Mouse (Mus musculus) lung, embryonic 16.5 days (tissue): ENCODE measurements around the gene Zfp366. TPM values are rescaled to one million over a fixed set of nuclear protein-coding genes. Genes with fewer than 3 reads are reported as not detected.
A peak's percentile ranks its signal among the peaks of the same experiment; 100 is the strongest.

Experiments
- ATAC-seq: fragments of 200-750 bp; cut with Nextera tagmentation; 2 replicates; pipeline ENCODE4 v1.8.0; 2017; ENCODE audit warnings: low read depth, mild to moderate bottlenecking, moderate library complexity
- H3K27ac ChIP-seq: fragments of 300-500 bp; sonication (generic); 2 replicates; pipeline ENCODE4 v1.5.1; 2014; ENCODE audit warnings: mild to moderate bottlenecking, control low read depth, low read length
- H3K27me3 ChIP-seq: fragments of 300-500 bp; sonication (generic); 2 replicates; pipeline ENCODE4 v1.6.1; 2014; ENCODE audit warnings: low read depth, low read length, mixed read lengths; ENCODE audit not compliant: control insufficient read depth, insufficient read depth
- H3K36me3 ChIP-seq: fragments of 300-500 bp; sonication (generic); 2 replicates; pipeline ENCODE4 v1.6.1; 2014; ENCODE audit warnings: low read length; ENCODE audit not compliant: control insufficient read depth, insufficient read depth
- H3K4me1 ChIP-seq: fragments of 300-500 bp; sonication (generic); replicated peaks from 2 replicates; pipeline ENCODE4 v1.6.1; 2014; ENCODE audit warnings: low read length, mixed read lengths; ENCODE audit not compliant: control insufficient read depth, insufficient read depth
- H3K4me2 ChIP-seq: fragments of 300-500 bp; sonication (generic); 2 replicates; pipeline ENCODE4 v1.6.1; 2014; ENCODE audit warnings: low read depth, low read length, control low read depth
- H3K4me3 ChIP-seq: fragments of 300-500 bp; sonication (generic); 2 replicates; pipeline ENCODE4 v1.5.1; 2014; ENCODE audit warnings: mild to moderate bottlenecking, low read length, control low read depth
- H3K9ac ChIP-seq: fragments of 300-500 bp; sonication (generic); 2 replicates; pipeline ENCODE4 v1.6.1; 2014; ENCODE audit warnings: low read length, control low read depth
- H3K9me3 ChIP-seq: fragments of 300-500 bp; sonication (generic); 2 replicates; pipeline ENCODE4 v1.6.1; 2016; ENCODE audit warnings: low read length; ENCODE audit not compliant: control insufficient read depth
- WGBS: fragments of 180-500 bp; shearing (Covaris S2); extraction: QIAGEN DNeasy Blood & Tissue Kit; methylation state at CpG from one replicate; pipeline ENCODE4 v1.1.7; 2014; 5-methylcytosine and 5-hydroxymethylcytosine counted together
- polyA plus RNA-seq: library from polyadenylated mRNA; unstranded; fragments of >200 nt; fragmentation: Nextera tagmentation; extraction: Ambion mirVana; gene quantifications from 2 replicates; pipeline ENCODE4 v1.2.1, GENCODE M21; 2015

Zfp366 gene
- polyA plus RNA-seq, 1 experiment from 2014 or later, result 1.1 TPM

- Histone ChIP-seq H3K4me3 (no peak overlapping the region), H3K36me3 (no peaks in the 10 kb centered on the region), H3K27ac (no peak overlapping the region), H3K9me3 (no peaks in the 10 kb centered on the region), H3K27me3 (no peaks in the 10 kb centered on the region), H3K4me2 (no peak overlapping the region), H3K4me1 (no peaks in the 10 kb centered on the region), H3K9ac (no peak overlapping the region)
- ATAC-seq, result no peak
- WGBS, result 88% methylated on average over 4 of the region's 4 CpGs
Observed at GRCm38 (mm10) chr13:99219586-99219985, 35.0 kb downstream of the Zfp366 start.

DNA sequence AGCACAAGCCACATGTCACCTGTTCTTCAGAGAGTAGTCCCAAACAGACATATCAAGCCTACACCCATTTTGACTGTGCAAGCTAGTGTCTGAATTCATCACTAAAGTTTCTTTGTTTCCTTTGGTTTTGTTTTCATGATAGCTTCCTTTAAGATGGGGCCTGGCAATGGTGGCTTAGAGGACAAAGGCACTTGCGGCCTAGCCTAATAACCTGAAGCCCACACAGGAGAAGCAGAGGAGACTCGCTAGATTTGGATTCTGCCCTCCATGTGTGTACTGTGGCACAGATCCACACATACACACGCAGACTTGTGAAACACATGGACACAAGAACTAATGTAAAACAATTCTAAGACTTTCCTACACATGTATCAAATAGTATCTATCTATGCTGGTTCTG is 37.4 kb downstream of the Zfp366 start:
- WGBS, result 97% methylated on average over 3 of the region's 3 CpGs
- H3K4me3 ChIP-seq, result no peak overlapping the region
- no peak overlapping the region for H3K9ac ChIP-seq
- no peak overlapping the region for H3K27ac ChIP-seq
- no peaks in the 10 kb centered on the region for H3K36me3 ChIP-seq
- ATAC-seq, result no peak
- no peaks in the 10 kb centered on the region for H3K9me3 ChIP-seq
- no peak overlapping the region for H3K4me2 ChIP-seq
- no peaks in the 10 kb centered on the region for H3K4me1 ChIP-seq
- H3K27me3 ChIP-seq, result no peaks in the 10 kb centered on the region

- Histone ChIP-seq H3K27ac (no peak overlapping the region), H3K4me3 (no peak overlapping the region), H3K4me1 (no peaks in the 10 kb centered on the region), H3K9ac (no peak overlapping the region), H3K36me3 (no peaks in the 10 kb centered on the region), H3K27me3 (no peaks in the 10 kb centered on the region), H3K9me3 (no peaks in the 10 kb centered on the region), H3K4me2 (no peak overlapping the region)
- 81% methylated on average over 5 of the region's 5 CpGs for WGBS
- no peak for ATAC-seq
Observed at GRCm38 (mm10) chr13:99222476-99222875, 37.9 kb downstream of the Zfp366 start.

DNA sequence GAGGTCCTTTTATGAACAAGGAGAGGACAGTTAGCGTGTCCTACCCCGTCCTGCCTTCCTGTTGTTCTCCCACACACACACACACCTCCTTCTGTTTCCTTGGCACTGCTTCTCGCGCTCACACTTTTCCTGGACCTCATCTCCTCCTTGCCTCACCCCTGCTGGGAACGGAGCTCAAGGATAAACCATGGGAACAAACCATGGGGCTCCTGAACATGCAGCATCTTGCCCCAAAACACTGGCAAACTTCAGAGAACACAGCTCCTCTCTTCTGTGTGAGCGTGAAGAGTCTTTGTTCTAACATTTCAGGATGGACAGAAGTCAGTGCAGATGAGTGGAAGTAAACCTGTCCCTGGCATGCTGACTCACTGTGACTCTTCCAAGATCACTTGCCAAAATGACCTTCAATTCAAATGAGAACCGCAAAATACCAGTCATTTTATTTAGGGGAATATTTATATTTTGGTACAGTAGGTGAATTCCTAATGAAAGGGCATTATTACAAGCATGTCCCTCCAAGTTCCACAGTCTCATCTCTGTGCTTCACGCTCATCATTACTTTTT is 38.8 kb downstream of the Zfp366 start:
- H3K9me3 ChIP-seq, result no peaks in the 10 kb centered on the region
- no peaks in the 10 kb centered on the region for H3K36me3 ChIP-seq
- no peak overlapping the region for H3K27ac ChIP-seq
- H3K9ac ChIP-seq, result no peak overlapping the region
- no peaks in the 10 kb centered on the region for H3K27me3 ChIP-seq
- no peak overlapping the region for H3K4me3 ChIP-seq
- no peaks in the 10 kb centered on the region for H3K4me1 ChIP-seq
- no peak overlapping the region for H3K4me2 ChIP-seq
- 73% methylated on average over 8 of the region's 8 CpGs for WGBS
- no peak for ATAC-seq

- no peak overlapping the region for H3K9ac ChIP-seq
- ATAC-seq, result no peak
- no peaks in the 10 kb centered on the region for H3K36me3 ChIP-seq
- no peak overlapping the region for H3K4me3 ChIP-seq
- H3K9me3 ChIP-seq, result no peaks in the 10 kb centered on the region
- H3K27me3 ChIP-seq, result no peaks in the 10 kb centered on the region
- H3K27ac ChIP-seq, result no peak overlapping the region
- 87% methylated on average over 8 of the region's 8 CpGs for WGBS
- H3K4me2 ChIP-seq, result no peak overlapping the region
- H3K4me1 ChIP-seq, result no peaks in the 10 kb centered on the region
Observed at GRCm38 (mm10) chr13:99223917-99224316, 39.3 kb downstream of the Zfp366 start.

DNA sequence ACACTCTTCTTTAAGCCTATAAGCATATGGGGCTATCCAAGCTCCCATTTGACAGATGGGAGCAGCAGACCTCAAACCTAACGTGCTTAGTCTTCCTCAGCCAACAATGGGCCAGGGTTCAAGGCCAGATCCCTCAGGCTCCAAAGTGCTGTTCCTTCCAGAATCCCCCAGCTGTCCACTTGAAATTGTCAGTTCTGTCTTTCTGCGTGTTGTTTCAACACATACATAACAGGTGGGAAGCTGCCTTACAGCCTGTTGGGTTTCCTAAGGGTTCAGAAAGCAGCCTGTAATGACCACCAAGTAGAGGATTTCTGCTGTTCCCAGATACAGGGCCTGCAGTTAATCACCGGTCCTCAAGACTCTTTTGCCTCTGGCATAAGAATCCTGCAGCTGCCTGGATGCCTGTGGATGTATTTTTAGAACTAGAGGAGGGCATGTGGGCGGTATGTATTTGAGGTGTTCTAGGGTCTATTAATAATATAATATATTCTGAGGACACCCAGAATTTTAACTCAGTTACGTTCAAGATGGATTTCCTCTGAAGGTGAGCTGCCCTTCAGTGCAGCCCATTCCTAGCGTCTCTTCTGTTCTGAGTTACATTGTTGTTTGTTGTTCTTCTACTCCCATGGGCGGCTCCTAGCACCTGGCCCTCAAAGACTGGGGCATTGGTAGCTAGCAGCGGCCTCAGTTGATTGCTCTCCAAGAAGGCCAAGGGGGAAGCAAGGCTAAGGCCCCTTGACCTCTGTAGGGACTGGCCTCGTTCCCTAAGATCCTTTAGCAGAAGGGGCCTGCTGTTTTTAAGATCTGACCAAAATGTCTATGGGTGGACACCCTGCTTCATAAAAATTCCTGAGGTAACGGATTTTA is 41.0 kb downstream of the Zfp366 start:
- no peak for ATAC-seq
- Histone ChIP-seq H3K27ac (no peak overlapping the region), H3K9ac (no peak overlapping the region), H3K4me2 (no peak overlapping the region), H3K9me3 (no peaks in the 10 kb centered on the region), H3K36me3 (no peaks in the 10 kb centered on the region), H3K4me1 (peaks cover 5% of the 10 kb centered on the region; the same call in 1 of the 2 replicates), H3K4me3 (no peak overlapping the region), H3K27me3 (no peaks in the 10 kb centered on the region)
- 69% methylated on average over 10 of the region's 10 CpGs for WGBS

DNA sequence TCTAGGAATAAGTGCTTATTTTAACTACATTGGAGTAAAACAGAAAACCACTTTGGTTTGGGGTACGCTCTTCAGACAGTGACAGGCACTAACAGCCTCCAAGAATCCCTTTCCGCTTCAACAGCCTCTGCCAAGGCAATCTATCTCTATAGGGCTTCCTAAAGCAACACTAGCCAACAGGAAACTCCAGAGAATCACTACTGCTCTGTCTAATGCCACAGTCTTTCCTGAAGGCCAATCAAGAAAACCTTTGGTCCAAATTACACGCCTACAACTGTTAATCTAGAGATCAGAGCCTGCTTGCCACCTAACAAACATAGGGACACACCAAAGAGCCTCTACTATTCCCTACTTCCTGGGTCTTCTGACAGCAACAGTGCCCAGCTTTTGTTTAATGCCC is 42.2 kb downstream of the Zfp366 start:
- no peaks in the 10 kb centered on the region for H3K9me3 ChIP-seq
- H3K4me3 ChIP-seq, result no peak overlapping the region
- peaks cover 5% of the 10 kb centered on the region; the same call in 1 of the 2 replicates for H3K4me1 ChIP-seq
- peak overlapping the region; percentile 4; the same call in 1 of the 2 replicates for H3K27ac ChIP-seq
- no peaks in the 10 kb centered on the region for H3K27me3 ChIP-seq
- no peak overlapping the region for H3K9ac ChIP-seq
- H3K4me2 ChIP-seq, result no peak overlapping the region
- no peaks in the 10 kb centered on the region for H3K36me3 ChIP-seq
- ATAC-seq, result no peak
- WGBS, result 61% methylated on average over 3 of the region's 3 CpGs

DNA sequence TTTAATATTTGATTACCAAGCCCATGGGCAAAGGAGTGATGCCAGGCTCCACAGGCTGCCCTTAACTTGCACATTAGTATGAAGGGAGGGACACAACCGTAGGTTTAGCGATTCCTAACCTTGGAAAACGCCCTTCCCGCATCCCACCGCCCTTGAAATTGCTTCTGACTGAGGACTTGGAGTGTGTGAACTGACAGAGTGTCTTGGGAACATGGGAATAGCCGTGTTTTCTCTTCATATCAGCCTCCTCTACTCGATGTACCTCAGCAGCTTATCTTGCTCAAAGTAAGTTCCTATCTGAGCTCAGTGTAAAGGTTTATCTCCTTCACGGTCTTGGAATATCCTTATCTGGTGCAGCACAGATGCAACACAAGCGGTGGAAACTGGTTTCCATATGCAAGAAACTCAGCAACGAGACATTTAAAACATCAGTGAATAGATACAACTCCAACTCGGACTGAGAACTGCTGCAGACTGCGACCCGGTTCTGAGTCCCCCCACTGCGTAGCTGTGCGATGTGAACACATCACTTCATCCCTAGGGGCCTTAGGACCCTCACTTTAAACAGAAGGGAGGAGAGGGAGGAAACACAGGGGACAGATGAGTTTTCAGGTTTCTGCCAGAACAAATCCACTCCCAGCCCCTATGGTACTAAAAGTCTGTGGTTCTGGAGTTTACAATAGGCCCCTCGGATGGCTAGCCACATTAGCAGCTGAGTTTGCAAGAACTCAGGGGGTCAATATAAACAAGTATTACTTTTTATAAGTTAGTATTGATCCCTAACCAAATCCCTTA is 43.0 kb downstream of the Zfp366 start:
- ATAC-seq, result no peak
- H3K27ac ChIP-seq, result no peak overlapping the region
- WGBS, result 79% methylated on average over 16 of the region's 16 CpGs

More for the DNA sequence above, 43.0 kb downstream of the Zfp366 start:
- no peaks in the 10 kb centered on the region for H3K9me3 ChIP-seq
- H3K4me3 ChIP-seq, result no peak overlapping the region
- H3K9ac ChIP-seq, result no peak overlapping the region
- no peaks in the 10 kb centered on the region for H3K27me3 ChIP-seq
- no peak overlapping the region for H3K4me2 ChIP-seq
- peaks cover 5% of the 10 kb centered on the region; the same call in 1 of the 2 replicates for H3K4me1 ChIP-seq
- H3K36me3 ChIP-seq, result no peaks in the 10 kb centered on the region
